Mouse (Mus musculus) hindbrain, embryonic 10.5 days (tissue): ENCODE data around the gene Ptprn2. TPM values are rescaled to one million over a fixed set of nuclear protein-coding genes. Genes with fewer than 3 reads are reported as not detected.

Experiments used
- DNase-seq: peaks from one replicate; pipeline ENCODE4 v3.0.0-alpha.2; 2017; ENCODE audit warnings: low spot score
- H3K27ac ChIP-seq: fragments of 300-500 bp; sonication (generic); 2 replicates; pipeline ENCODE4 v1.5.1; 2016; ENCODE audit warnings: mild to moderate bottlenecking, moderate library complexity
- H3K27me3 ChIP-seq: fragments of 300-500 bp; sonication (generic); 2 replicates; pipeline ENCODE4 v1.6.1; 2016; ENCODE audit warnings: mild to moderate bottlenecking; ENCODE audit not compliant: poor library complexity, insufficient read depth, severe bottlenecking
- H3K36me3 ChIP-seq: fragments of 300-500 bp; sonication (generic); 2 replicates; pipeline ENCODE4 v1.6.1; 2016; ENCODE audit warnings: mild to moderate bottlenecking, moderate library complexity
- H3K4me1 ChIP-seq: fragments of 300-500 bp; sonication (generic); replicated peaks from 2 replicates; pipeline ENCODE4 v1.6.1; 2016; ENCODE audit warnings: mild to moderate bottlenecking
- H3K4me3 ChIP-seq: fragments of 300-500 bp; sonication (generic); 2 replicates; pipeline ENCODE4 v1.5.1; 2016; ENCODE audit warnings: mild to moderate bottlenecking, moderate library complexity
- H3K9me3 ChIP-seq: fragments of 300-500 bp; sonication (generic); 2 replicates; pipeline ENCODE4 v1.6.1; 2016; ENCODE audit warnings: mild to moderate bottlenecking, moderate library complexity
- WGBS: fragments of 180-500 bp; shearing (Covaris S2); methylation state at CpG from one replicate; pipeline ENCODE4 v1.1.7; 2016; 5-methylcytosine and 5-hydroxymethylcytosine counted together
- polyA plus RNA-seq: library from polyadenylated mRNA; unstranded; fragments of >200 nt; fragmentation: Nextera tagmentation; extraction: Ambion mirVana; gene quantifications from 2 replicates; pipeline ENCODE4 v1.2.1, GENCODE M21; 2016

Gene Ptprn2
- polyA plus RNA-seq, 1 experiment from 2014 or later = 6.4 TPM

- no peaks in the 10 kb centered on the region for H3K27me3 ChIP-seq
- peaks cover 72% of the 10 kb centered on the region for H3K36me3 ChIP-seq
- 23% methylated on average over 11 of the region's 11 CpGs for WGBS
- no peaks in the 10 kb centered on the region for H3K9me3 ChIP-seq
- no peak overlapping the region for H3K4me3 ChIP-seq
- peak overlapping the region; percentile 83 for H3K27ac ChIP-seq
- peak; percentile 58 for DNase-seq
- peaks cover 76% of the 10 kb centered on the region for H3K4me1 ChIP-seq
Observed at GRCm38 (mm10) chr12:117251663-117252425, 766.3 kb downstream of the Ptprn2 start.

DNA sequence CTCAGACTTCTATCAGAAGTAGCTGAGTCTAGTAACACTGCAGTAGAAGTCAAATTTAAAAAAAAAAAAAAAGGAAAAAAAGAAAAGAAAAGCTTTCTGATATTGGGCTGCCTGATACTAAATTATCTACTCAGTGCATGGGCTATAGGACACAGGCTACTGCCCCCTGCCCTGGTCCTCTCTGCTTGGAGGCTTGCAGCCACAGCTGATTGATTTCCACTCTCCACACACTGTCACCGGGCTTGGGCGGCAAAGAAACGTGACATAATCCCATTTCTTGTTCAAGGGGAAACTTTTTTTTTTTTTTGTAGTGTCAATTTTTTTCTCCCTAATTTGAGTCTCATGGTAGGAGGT, 766.9 kb downstream of the Ptprn2 start:
- H3K27me3 ChIP-seq = no peaks in the 10 kb centered on the region
- 20% methylated on average over 3 of the region's 3 CpGs for WGBS
- peaks cover 82% of the 10 kb centered on the region for H3K4me1 ChIP-seq
- H3K9me3 ChIP-seq = no peaks in the 10 kb centered on the region
- no peak overlapping the region for H3K4me3 ChIP-seq
- H3K36me3 ChIP-seq = peaks cover 67% of the 10 kb centered on the region
- DNase-seq = no peak
- peak overlapping the region; percentile 83; the same call in 1 of the 2 replicates for H3K27ac ChIP-seq

DNA sequence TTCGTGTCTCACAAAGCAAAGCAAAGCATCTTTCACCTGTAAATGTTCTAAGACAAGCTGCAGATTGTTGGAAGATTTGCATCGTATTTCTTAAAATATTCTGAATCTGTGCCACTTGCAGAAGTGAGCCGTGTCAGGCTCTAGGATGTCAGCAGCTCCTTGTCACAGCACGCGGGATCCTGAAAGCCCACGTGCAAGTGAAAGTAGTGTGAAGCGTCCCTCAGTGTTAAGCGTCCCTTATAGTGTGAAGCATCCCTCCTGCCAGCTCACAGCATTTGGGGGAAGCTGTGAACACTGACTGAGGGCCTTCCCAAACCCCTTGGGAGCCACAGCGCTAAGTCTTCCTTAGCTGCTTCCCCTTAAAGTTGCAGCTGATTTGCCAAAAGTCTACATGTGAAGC, 768.8 kb downstream of the Ptprn2 start:
- WGBS = 75% methylated on average over 9 of the region's 9 CpGs
- Histone ChIP-seq H3K36me3 (peaks cover 55% of the 10 kb centered on the region), H3K4me1 (peaks cover 99% of the 10 kb centered on the region), H3K9me3 (no peaks in the 10 kb centered on the region), H3K27me3 (no peaks in the 10 kb centered on the region), H3K27ac (peak overlapping the region; percentile 93), H3K4me3 (no peak overlapping the region)
- DNase-seq = no peak

DNA sequence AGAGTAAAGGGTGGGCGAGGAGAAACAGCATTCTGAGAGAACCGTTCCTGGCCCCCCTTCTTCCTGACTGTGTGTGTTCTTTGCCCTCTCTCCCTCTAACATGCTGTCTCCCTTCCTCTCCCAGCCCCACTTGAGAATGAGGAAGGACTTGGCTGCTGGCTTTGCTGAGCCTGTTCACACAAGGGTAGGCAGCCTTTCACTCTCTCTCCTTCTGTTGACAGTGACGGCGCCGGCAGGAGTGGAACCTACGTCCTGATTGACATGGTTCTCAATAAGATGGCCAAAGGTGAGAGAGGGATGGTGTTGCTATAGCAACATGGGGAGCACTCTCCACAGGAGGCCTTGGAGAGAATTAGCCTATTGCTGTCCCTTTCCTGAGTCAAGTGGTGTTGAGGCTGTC, 769.8 kb downstream of the Ptprn2 start:
- peak; percentile 46 for DNase-seq
- H3K27me3 ChIP-seq = no peaks in the 10 kb centered on the region
- H3K9me3 ChIP-seq = no peaks in the 10 kb centered on the region
- 18% methylated on average over 6 of the region's 6 CpGs for WGBS
- H3K27ac ChIP-seq = peak overlapping the region; percentile 93
- no peak overlapping the region for H3K4me3 ChIP-seq
- peaks cover 97% of the 10 kb centered on the region for H3K4me1 ChIP-seq
- H3K36me3 ChIP-seq = peaks cover 55% of the 10 kb centered on the region

DNA sequence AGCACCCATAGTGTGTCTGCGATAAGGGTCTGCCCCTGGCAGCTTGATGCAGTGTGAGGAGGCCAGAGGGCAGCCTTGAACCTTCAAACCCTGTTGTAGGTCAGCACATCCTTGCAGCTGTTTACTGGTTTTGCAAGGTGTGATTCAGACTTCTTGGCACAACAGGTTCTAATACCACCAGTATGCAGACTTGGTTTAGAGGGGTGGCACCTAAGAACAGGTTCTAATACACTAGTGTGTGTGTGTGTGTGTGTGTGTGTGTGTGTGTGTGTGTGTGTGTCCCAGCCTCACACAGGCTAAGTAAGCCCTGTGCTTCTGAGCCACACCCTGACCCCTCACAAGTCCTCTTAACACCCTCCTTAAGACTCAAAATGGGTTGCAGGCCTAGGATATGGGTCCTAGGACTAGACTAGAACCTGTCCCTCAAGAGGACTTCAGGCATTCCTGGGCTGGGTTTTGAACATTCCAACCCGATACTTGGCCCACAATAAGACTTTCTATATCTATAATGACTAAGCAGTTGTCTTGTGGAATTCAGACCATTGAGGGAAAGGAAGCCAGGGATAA, 770.3 kb downstream of the Ptprn2 start:
- H3K27ac ChIP-seq = peak overlapping the region; percentile 93
- peaks cover 95% of the 10 kb centered on the region for H3K4me1 ChIP-seq
- no peaks in the 10 kb centered on the region for H3K27me3 ChIP-seq
- 53% methylated on average over 2 of the region's 2 CpGs for WGBS
- no peak overlapping the region for H3K4me3 ChIP-seq
- no peaks in the 10 kb centered on the region for H3K9me3 ChIP-seq
- DNase-seq = no peak
- peaks cover 55% of the 10 kb centered on the region for H3K36me3 ChIP-seq

GRCm38 (mm10) chr12:117256849-117257204, 771.3 kb downstream of the Ptprn2 start:
- no peak overlapping the region for H3K4me3 ChIP-seq
- no peaks in the 10 kb centered on the region for H3K9me3 ChIP-seq
- H3K27me3 ChIP-seq = no peaks in the 10 kb centered on the region
- peaks cover 95% of the 10 kb centered on the region for H3K4me1 ChIP-seq
- 21% methylated on average over 5 of the region's 5 CpGs for WGBS
- peak overlapping the region; percentile 93 for H3K27ac ChIP-seq
- peaks cover 56% of the 10 kb centered on the region for H3K36me3 ChIP-seq
- no peak for DNase-seq

GRCm38 (mm10) chr12:117257205-117257920, 771.8 kb downstream of the Ptprn2 start:
- H3K4me1 ChIP-seq = peaks cover 95% of the 10 kb centered on the region
- peaks cover 61% of the 10 kb centered on the region for H3K36me3 ChIP-seq
- no peaks in the 10 kb centered on the region for H3K9me3 ChIP-seq
- DNase-seq = peak; percentile 88
- H3K27ac ChIP-seq = peak overlapping the region; percentile 93
- 6% methylated on average over 20 of the region's 20 CpGs for WGBS
- no peaks in the 10 kb centered on the region for H3K27me3 ChIP-seq
- no peak overlapping the region for H3K4me3 ChIP-seq

DNA sequence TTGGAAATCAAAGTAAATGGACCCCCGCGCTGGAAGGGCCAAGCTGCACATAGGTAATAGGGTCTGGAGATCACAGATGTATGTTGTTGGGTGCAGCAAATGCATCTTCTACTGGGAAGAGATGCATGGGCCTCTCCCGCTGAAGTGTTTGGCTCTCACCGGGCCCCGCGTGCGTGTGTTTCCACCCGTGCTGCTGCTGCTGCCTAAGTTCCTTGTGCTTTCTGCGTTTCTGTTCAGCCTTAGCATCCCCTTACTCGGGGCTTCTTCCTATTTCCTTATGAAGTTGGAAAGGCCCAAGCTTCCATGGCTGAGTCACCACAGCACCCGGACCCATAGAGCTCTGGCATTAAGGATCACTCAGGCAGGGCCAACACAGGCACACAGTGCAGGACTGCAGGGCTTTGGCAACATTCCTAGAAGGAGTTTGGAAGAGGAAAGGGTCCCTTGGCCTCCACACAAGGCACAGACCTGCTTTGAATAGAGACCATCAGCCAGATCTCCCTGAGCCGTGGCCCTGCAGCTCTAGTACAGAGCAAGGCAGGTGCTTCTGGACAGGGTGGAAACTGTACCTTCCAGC, 772.5 kb downstream of the Ptprn2 start:
- H3K9me3 ChIP-seq = no peaks in the 10 kb centered on the region
- no peak for DNase-seq
- 26% methylated on average over 12 of the region's 12 CpGs for WGBS
- peaks cover 96% of the 10 kb centered on the region for H3K4me1 ChIP-seq
- peaks cover 66% of the 10 kb centered on the region for H3K36me3 ChIP-seq
- no peak overlapping the region for H3K4me3 ChIP-seq
- H3K27ac ChIP-seq = peak overlapping the region; percentile 93
- no peaks in the 10 kb centered on the region for H3K27me3 ChIP-seq

GRCm38 (mm10) chr12:117260391-117261164, 775.1 kb downstream of the Ptprn2 start:
- peaks cover 54% of the 10 kb centered on the region for H3K36me3 ChIP-seq
- no peak for DNase-seq
- H3K4me1 ChIP-seq = peaks cover 93% of the 10 kb centered on the region
- 61% methylated on average over 6 of the region's 6 CpGs for WGBS
- H3K27me3 ChIP-seq = no peaks in the 10 kb centered on the region
- H3K4me3 ChIP-seq = no peak overlapping the region
- no peaks in the 10 kb centered on the region for H3K9me3 ChIP-seq
- H3K27ac ChIP-seq = peak overlapping the region; percentile 56; the same call in 1 of the 2 replicates

GRCm38 (mm10) chr12:117261165-117261440, 775.6 kb downstream of the Ptprn2 start:
- H3K36me3 ChIP-seq = peaks cover 59% of the 10 kb centered on the region
- H3K4me3 ChIP-seq = no peak overlapping the region
- WGBS = 50% methylated on average over 3 of the region's 3 CpGs
- no peak for DNase-seq
- no peaks in the 10 kb centered on the region for H3K9me3 ChIP-seq
- H3K4me1 ChIP-seq = peaks cover 91% of the 10 kb centered on the region
- H3K27ac ChIP-seq = peak overlapping the region; percentile 30; the same call in 1 of the 2 replicates
- no peaks in the 10 kb centered on the region for H3K27me3 ChIP-seq

DNA sequence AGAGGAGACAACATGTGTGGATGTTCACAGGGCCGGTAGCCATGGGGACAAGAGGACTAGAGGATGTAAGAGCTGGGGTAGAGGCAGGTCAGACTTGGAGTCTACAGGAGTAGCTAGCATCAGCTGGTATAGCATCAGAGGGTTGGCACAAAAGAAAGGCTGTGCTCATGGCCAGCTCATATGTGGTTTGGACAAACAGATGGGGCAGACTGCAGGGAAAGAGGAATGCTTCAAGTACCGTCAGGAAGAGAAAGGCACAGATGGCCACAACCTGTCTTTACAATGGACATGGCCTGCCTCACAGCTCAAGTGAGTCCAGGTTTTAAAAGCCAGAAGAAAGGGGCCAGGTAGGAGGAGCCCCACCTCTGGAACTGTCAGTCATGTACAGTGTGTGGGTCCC, 776.5 kb downstream of the Ptprn2 start:
- Histone ChIP-seq H3K27me3 (no peaks in the 10 kb centered on the region), H3K4me3 (no peak overlapping the region), H3K27ac (peak overlapping the region; percentile 70; the same call in 1 of the 2 replicates), H3K9me3 (no peaks in the 10 kb centered on the region), H3K4me1 (peaks cover 82% of the 10 kb centered on the region), H3K36me3 (peaks cover 68% of the 10 kb centered on the region)
- WGBS = 71% methylated on average over 2 of the region's 2 CpGs
- no peak for DNase-seq

GRCm38 (mm10) chr12:117263081-117263480, 777.6 kb downstream of the Ptprn2 start:
- Histone ChIP-seq H3K27me3 (no peaks in the 10 kb centered on the region), H3K36me3 (peaks cover 73% of the 10 kb centered on the region), H3K9me3 (no peaks in the 10 kb centered on the region), H3K4me3 (no peak overlapping the region), H3K4me1 (peaks cover 71% of the 10 kb centered on the region), H3K27ac (peak overlapping the region; percentile 70)
- DNase-seq = no peak
- WGBS = 89% methylated on average over 2 of the region's 2 CpGs
